17 mouse cellular contexts compared by ENCODE assay signal in the genomic region with DNA sequence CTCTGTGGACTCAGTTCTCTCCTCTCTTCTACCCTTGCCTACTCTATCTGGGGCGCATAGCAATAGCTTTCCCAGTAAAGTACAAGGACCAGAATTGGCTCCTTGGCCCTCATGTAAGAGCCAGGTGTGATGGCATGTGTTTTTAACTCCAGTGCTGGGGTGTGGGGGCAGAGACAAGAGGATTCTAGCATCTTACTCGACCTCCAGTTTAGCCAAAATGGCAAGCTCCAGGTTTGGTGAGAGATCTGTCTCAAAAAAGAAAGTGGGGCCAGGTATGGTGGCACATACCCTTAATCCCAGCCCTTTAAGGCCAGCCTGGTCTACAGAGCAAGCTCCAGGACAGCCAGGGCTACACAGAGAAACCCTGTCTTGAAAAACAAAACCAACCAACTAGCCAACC. TPM values are rescaled to one million over a fixed set of nuclear protein-coding genes. Genes with fewer than 3 reads are reported as not detected.
"Had no signal": no experiment of that assay in that cellular context is flagged by ENCODE, and none has a peak within 500 bp of the region (broad histone marks: within the 10 kb centered on the region; RNA-seq: fewer than 3 reads in every experiment).

No protein-coding gene starts in this region.

- ATAC-seq: lung, postnatal 0 days; midbrain, embryonic 13.5 days; midbrain, embryonic 15.5 days had no signal

- DNase-seq: lung, adult 18-20 months; lung, postnatal 14 days; lung, postnatal 36 days; right cerebral cortex, postnatal 14 days; thymus, adult 2 months; thymus, postnatal 25 days; thymus, postnatal 4 days had no signal

- H3K9me3 ChIP-seq: lung, embryonic 15.5 days; midbrain, embryonic 13.5 days; midbrain, embryonic 15.5 days; stomach, embryonic 15.5 days had no signal

- H3K9ac ChIP-seq: lung, embryonic 15.5 days; midbrain, embryonic 13.5 days; midbrain, embryonic 15.5 days; neural tube, embryonic 12.5 days; stomach, embryonic 15.5 days had no signal

- H3K27me3 ChIP-seq: lung, embryonic 15.5 days; midbrain, embryonic 15.5 days; stomach, embryonic 15.5 days had no signal

- H3K36me3 ChIP-seq: lung, embryonic 15.5 days; midbrain, embryonic 13.5 days; midbrain, embryonic 15.5 days; neural tube, embryonic 12.5 days; stomach, embryonic 15.5 days had no signal

- H3K4me3 ChIP-seq: lung, embryonic 15.5 days; megakaryocyte, embryonic 14.5 days; midbrain, embryonic 13.5 days; midbrain, embryonic 15.5 days; neural tube, embryonic 12.5 days; stomach, embryonic 15.5 days had no signal

- H3K4me2 ChIP-seq: lung, embryonic 15.5 days; midbrain, embryonic 11.5 days; midbrain, embryonic 13.5 days; midbrain, embryonic 15.5 days; neural tube, embryonic 12.5 days; stomach, embryonic 15.5 days had no signal

- H3K27ac ChIP-seq: lung, embryonic 15.5 days; macrophage; midbrain, embryonic 13.5 days; midbrain, embryonic 15.5 days; neural tube, embryonic 12.5 days; stomach, embryonic 15.5 days; stomach, postnatal 0 days had no signal

- H3K4me1 ChIP-seq: neural tube, embryonic 12.5 days; stomach, embryonic 15.5 days had no signal

RNA-seq across cellular contexts. Expression of a gene that starts 16.3 kb away (rescaled TPM):
- polyA plus RNA-seq: macrophage had no signal
